Mouse (Mus musculus) liver, adult 2 months (tissue): ENCODE data around the gene Lmbrd1. TPM values are rescaled to one million over a fixed set of nuclear protein-coding genes. Genes with fewer than 3 reads are reported as not detected.
A peak's percentile ranks its signal among the peaks of the same experiment; 100 is the strongest.
"Not testable (repeated sequence)": the region's sequence is repeated elsewhere in the genome, so short reads cannot be mapped to it uniquely, and the experiment has no call there.

Experiments
- DNase-seq: peaks from one replicate; pipeline ENCODE4 v3.0.0-alpha.2; 2011; ENCODE audit warnings: low read depth, low spot score; ENCODE audit errors: extremely low read depth
- H3K27ac ChIP-seq: fragments of 200-500 bp; replicated peaks from 2 replicates; pipeline ENCODE4 v1.5.1; 2012; ENCODE audit warnings: low read depth, mild to moderate bottlenecking, control low read depth, inconsistent platforms, low read length; ENCODE audit not compliant: insufficient read depth
- H3K27me3 ChIP-seq: fragments of 200-500 bp; 2 replicates; pipeline ENCODE4 v1.6.1; 2012; ENCODE audit warnings: mild to moderate bottlenecking, moderate library complexity, low read length, inconsistent platforms; ENCODE audit not compliant: control insufficient read depth, insufficient read depth
- H3K36me3 ChIP-seq: fragments of 200-500 bp; 2 replicates; pipeline ENCODE4 v1.6.1; 2012; ENCODE audit warnings: low read length, inconsistent platforms; ENCODE audit not compliant: control insufficient read depth, insufficient read depth
- H3K4me1 ChIP-seq: fragments of 200-500 bp; 2 replicates; pipeline ENCODE4 v1.6.1; 2011; ENCODE audit warnings: low read length; ENCODE audit not compliant: control insufficient read depth, insufficient read depth
- H3K4me3 ChIP-seq: fragments of 200-500 bp; 2 replicates; pipeline ENCODE4 v1.5.1; 2011; ENCODE audit warnings: low read depth, mild to moderate bottlenecking, control low read depth, low read length, moderate library complexity; ENCODE audit not compliant: insufficient read depth
- H3K79me2 ChIP-seq: fragments of 200-500 bp; 2 replicates; pipeline ENCODE4 v1.6.1; 2012; ENCODE audit warnings: inconsistent platforms, mild to moderate bottlenecking, low read length, moderate library complexity; ENCODE audit not compliant: control insufficient read depth, insufficient read depth
- H3K9ac ChIP-seq: fragments of 200-500 bp; 2 replicates; pipeline ENCODE4 v1.6.1; 2012; ENCODE audit warnings: low read depth, mild to moderate bottlenecking, control low read depth, inconsistent platforms, low read length
- CTCF ChIP-seq: fragments of 200-500 bp; IDR thresholded peaks from 2 replicates; pipeline ENCODE4 v1.5.1; 2011; ENCODE audit warnings: low read depth, low read length, control low read depth
- POLR2A ChIP-seq: fragments of 200-500 bp; IDR thresholded peaks from 2 replicates; pipeline ENCODE4 v1.6.1; 2011; ENCODE audit warnings: low read length, control low read depth; ENCODE audit not compliant: insufficient read depth; ENCODE audit errors: extremely low read depth
- WGBS: fragments of 180-500 bp; shearing (Covaris S2); methylation state at CpG from one replicate; pipeline ENCODE4 v1.1.7; 2018; 5-methylcytosine and 5-hydroxymethylcytosine counted together
- polyA plus RNA-seq: library from polyadenylated mRNA; depleted of rRNA; stranded (reverse); fragments of >200 nt; gene quantifications from 2 replicates; pipeline ENCODE4 v1.2.3, GENCODE M21; 2012; rRNA removed
- total RNA-seq: library from RNA; depleted of rRNA; stranded (reverse); fragments of >200 nt; gene quantifications from 2 replicates; pipeline ENCODE4 v1.2.3, GENCODE M21; 2014; rRNA removed

Gene Lmbrd1
- total RNA-seq = 70.9 and 75.6 TPM in 2 replicates
- polyA plus RNA-seq = 29.6 and 29.7 TPM in 2 replicates

DNA sequence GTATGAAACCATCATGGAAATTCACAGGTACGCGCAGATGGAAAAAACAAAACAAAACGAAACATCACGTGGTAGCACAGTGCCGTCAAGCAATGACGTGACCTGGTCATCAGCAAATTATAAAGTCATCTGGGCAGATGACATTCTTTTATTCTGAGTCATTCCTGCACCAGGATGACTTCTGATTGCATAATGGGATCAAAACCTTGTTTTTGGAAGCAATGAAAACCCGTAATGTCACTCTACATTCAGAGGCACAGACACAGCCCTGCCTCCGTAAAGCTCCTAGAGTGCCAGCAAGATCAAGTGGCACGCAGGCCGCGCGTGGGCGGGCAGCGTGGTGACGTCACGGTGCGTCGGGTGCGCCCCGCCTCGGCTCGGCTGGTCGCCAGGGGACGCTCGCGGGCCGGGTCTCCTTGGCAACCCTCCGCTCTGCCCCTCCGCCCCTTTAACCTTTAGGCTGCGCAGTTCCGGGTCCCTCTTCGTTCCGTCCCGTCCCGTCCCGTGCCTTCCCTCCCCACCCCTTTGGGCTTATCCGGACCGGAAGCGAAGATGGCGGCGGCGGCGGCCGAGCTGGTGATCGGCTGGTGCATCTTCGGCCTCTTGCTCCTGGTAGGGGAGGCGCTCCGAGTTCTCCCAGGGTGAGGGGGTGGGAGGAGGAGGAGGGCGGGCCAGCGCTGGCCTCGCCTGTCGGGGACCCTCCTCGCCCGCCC is at the start of gene Lmbrd1:
Gene Lmbrd1 (plus strand): TSS at position 426 of the 713 bp plus-strand sequence.
- Histone ChIP-seq H3K4me3 (peak within 1 kb of the TSS; percentile 76), H3K79me2 (peaks cover 3% of the 10 kb centered on the region; the same call in 1 of the 2 replicates), H3K4me1 (peaks cover 5% of the 10 kb centered on the region), H3K9ac (peak within 1 kb of the TSS; percentile 85), H3K36me3 (no peaks in the 10 kb centered on the region), H3K27ac (peak within 1 kb of the TSS; percentile 70), H3K27me3 (no peaks in the 10 kb centered on the region)
- peak; percentile 88 for DNase-seq
- WGBS = under 1% methylated on average over 54 of the region's 54 CpGs
- TF ChIP-seq CTCF (peak; percentile 72), POLR2A (peak; percentile 50; the same call in 1 of the 2 replicates)

GRCm38 (mm10) chr1:24633553-24634132 is 44.8 kb upstream of the Lmbrd1 start:
- H3K79me2 ChIP-seq = no peaks in the 10 kb centered on the region
- WGBS = 28% methylated on average over 14 of the region's 14 CpGs
- H3K4me1 ChIP-seq = no peaks in the 10 kb centered on the region
- no peak for TF ChIP-seq POLR2A
- TF ChIP-seq CTCF = 0 out of 2 replicates have a peak, but pooled peaks have one; percentile 3
- H3K27me3 ChIP-seq = peaks cover 3% of the 10 kb centered on the region; the same call in 1 of the 2 replicates
- no peak overlapping the region for H3K9ac ChIP-seq
- no peaks in the 10 kb centered on the region for H3K36me3 ChIP-seq
- no peak overlapping the region for H3K27ac ChIP-seq
- no peak overlapping the region for H3K4me3 ChIP-seq
- DNase-seq = peak; percentile 19

GRCm38 (mm10) chr1:24650100-24650499 is 28.3 kb upstream of the Lmbrd1 start:
- Histone ChIP-seq H3K4me3 (no peak overlapping the region), H3K79me2 (no peaks in the 10 kb centered on the region), H3K36me3 (no peaks in the 10 kb centered on the region), H3K27ac (no peak overlapping the region), H3K9ac (no peak overlapping the region), H3K4me1 (no peaks in the 10 kb centered on the region), H3K27me3 (no peaks in the 10 kb centered on the region)
- WGBS = 65% methylated on average over 2 of the region's 2 CpGs
- no peak for DNase-seq
- no peak for TF ChIP-seq POLR2A
- TF ChIP-seq CTCF = no peak

- Histone ChIP-seq H3K27me3 (no peaks in the 10 kb centered on the region), H3K9ac (no peak overlapping the region), H3K4me3 (no peak overlapping the region), H3K79me2 (no peaks in the 10 kb centered on the region), H3K36me3 (no peaks in the 10 kb centered on the region), H3K4me1 (no peaks in the 10 kb centered on the region), H3K27ac (no peak overlapping the region)
- no peak for TF ChIP-seq CTCF
- TF ChIP-seq POLR2A = no peak
- no peak for DNase-seq
- WGBS = 58% methylated on average over 1 of the region's 1 CpGs
Measured at GRCm38 (mm10) chr1:24659914-24660313, 18.5 kb upstream of the Lmbrd1 start.

- not testable (repeated sequence) for DNase-seq, H3K27ac ChIP-seq, H3K27me3 ChIP-seq, H3K36me3 ChIP-seq, H3K9ac ChIP-seq, H3K4me3 ChIP-seq, H3K4me1 ChIP-seq, H3K79me2 ChIP-seq
Measured at GRCm38 (mm10) chr1:24660662-24661061, 17.8 kb upstream of the Lmbrd1 start.

- TF ChIP-seq POLR2A (no peak), CTCF (no peak)
- no peak for DNase-seq
- Histone ChIP-seq H3K9ac (no peak overlapping the region), H3K4me1 (no peaks in the 10 kb centered on the region), H3K36me3 (no peaks in the 10 kb centered on the region), H3K4me3 (no peak overlapping the region), H3K27me3 (no peaks in the 10 kb centered on the region), H3K79me2 (no peaks in the 10 kb centered on the region), H3K27ac (no peak overlapping the region)
- 78% methylated on average over 3 of the region's 3 CpGs for WGBS
Measured at GRCm38 (mm10) chr1:24661551-24661950, 16.9 kb upstream of the Lmbrd1 start.
